Mouse (Mus musculus) hindbrain, embryonic 15.5 days (tissue): Measurements from ENCODE around the gene Pdzd2. TPM values are rescaled to one million over a fixed set of nuclear protein-coding genes. Genes with fewer than 3 reads are reported as not detected.

Experiments used
- ATAC-seq: fragments of 200-750 bp; cut with Nextera tagmentation; 2 replicates; pipeline ENCODE4 v1.8.0; 2017; ENCODE audit warnings: low read depth, moderate number of reproducible peaks, moderate TSS enrichment; ENCODE audit not compliant: low FRiP score
- H3K27ac ChIP-seq: fragments of 300-500 bp; sonication (generic); replicated peaks from 2 replicates; pipeline ENCODE4 v1.5.1; 2015; ENCODE audit warnings: mild to moderate bottlenecking, inconsistent platforms
- H3K27me3 ChIP-seq: fragments of 300-500 bp; sonication (generic); 2 replicates; pipeline ENCODE4 v1.6.1; 2015; ENCODE audit warnings: control low read depth, inconsistent platforms
- H3K36me3 ChIP-seq: fragments of 300-500 bp; sonication (generic); 2 replicates; pipeline ENCODE4 v1.6.1; 2015; ENCODE audit warnings: control low read depth, inconsistent platforms
- H3K4me1 ChIP-seq: fragments of 300-500 bp; sonication (generic); replicated peaks from 2 replicates; pipeline ENCODE4 v1.6.1; 2015; ENCODE audit warnings: control low read depth, inconsistent platforms
- H3K4me2 ChIP-seq: fragments of 300-500 bp; sonication (generic); 2 replicates; pipeline ENCODE4 v1.6.1; 2015; ENCODE audit warnings: moderate library complexity, mild to moderate bottlenecking, inconsistent platforms
- H3K4me3 ChIP-seq: fragments of 300-500 bp; sonication (generic); 2 replicates; pipeline ENCODE4 v1.5.1; 2015; ENCODE audit warnings: mild to moderate bottlenecking, inconsistent platforms
- H3K9ac ChIP-seq: fragments of 300-500 bp; sonication (generic); 2 replicates; pipeline ENCODE4 v1.6.1; 2015; ENCODE audit warnings: inconsistent platforms
- H3K9me3 ChIP-seq: fragments of 300-500 bp; sonication (generic); 2 replicates; pipeline ENCODE4 v1.6.1; 2016; ENCODE audit warnings: control low read depth, inconsistent platforms
- WGBS: fragments of 180-500 bp; shearing (Covaris S2); methylation state at CpG from one replicate; pipeline ENCODE4 v1.1.7; 2015; 5-methylcytosine and 5-hydroxymethylcytosine counted together
- polyA plus RNA-seq: library from polyadenylated mRNA; unstranded; fragments of >200 nt; fragmentation: Nextera tagmentation; extraction: Ambion mirVana; gene quantifications from 2 replicates; pipeline ENCODE4 v1.2.1, GENCODE M21; 2015

Gene Pdzd2
- polyA plus RNA-seq, result 16.8 and 16.9 TPM in 2 replicates

- H3K4me1 ChIP-seq, result peaks cover 18% of the 10 kb centered on the region
- H3K36me3 ChIP-seq, result no peaks in the 10 kb centered on the region
- under 1% methylated on average over 80 of the region's 83 CpGs for WGBS
- peak; percentile 98 for ATAC-seq
- H3K9me3 ChIP-seq, result no peaks in the 10 kb centered on the region
- H3K9ac ChIP-seq, result peak within 1 kb of the TSS; percentile 71
- H3K4me3 ChIP-seq, result peak within 1 kb of the TSS; percentile 81
- peak within 1 kb of the TSS; percentile 88 for H3K27ac ChIP-seq
- H3K27me3 ChIP-seq, result no peaks in the 10 kb centered on the region
- peak within 1 kb of the TSS; percentile 76 for H3K4me2 ChIP-seq
Measured at GRCm38 (mm10) chr15:12739277-12740247, at the start of gene Pdzd2. TSS of gene Pdzd2 (minus strand) at chr15:12739924.

GRCm38 (mm10) chr15:12789406-12789867 lies 49.7 kb upstream of the Pdzd2 start:
- H3K27ac ChIP-seq, result no peak overlapping the region
- 0 out of 2 replicates have a peak, but pooled peaks have one; percentile 34 for ATAC-seq
- no peak overlapping the region for H3K9ac ChIP-seq
- 24% methylated on average over 10 of the region's 10 CpGs for WGBS
- H3K27me3 ChIP-seq, result no peaks in the 10 kb centered on the region
- no peak overlapping the region for H3K4me3 ChIP-seq
- no peaks in the 10 kb centered on the region for H3K9me3 ChIP-seq
- H3K36me3 ChIP-seq, result no peaks in the 10 kb centered on the region
- H3K4me1 ChIP-seq, result 0 out of 2 replicates have a peak, but pooled peaks cover 4% of the 10 kb centered on the region
- peak overlapping the region; percentile 2; the same call in 1 of the 2 replicates for H3K4me2 ChIP-seq

GRCm38 (mm10) chr15:12788536-12788935 lies 48.8 kb upstream of the Pdzd2 start:
- Histone ChIP-seq H3K9ac (no peak overlapping the region), H3K4me1 (0 out of 2 replicates have a peak, but pooled peaks cover 4% of the 10 kb centered on the region), H3K4me2 (no peak overlapping the region), H3K27ac (no peak overlapping the region), H3K36me3 (no peaks in the 10 kb centered on the region), H3K4me3 (no peak overlapping the region), H3K27me3 (no peaks in the 10 kb centered on the region), H3K9me3 (no peaks in the 10 kb centered on the region)
- 85% methylated on average over 5 of the region's 5 CpGs for WGBS
- ATAC-seq, result no peak

- 76% methylated on average over 13 of the region's 16 CpGs for WGBS
- no peak overlapping the region for H3K4me2 ChIP-seq
- H3K36me3 ChIP-seq, result no peaks in the 10 kb centered on the region
- H3K27ac ChIP-seq, result no peak overlapping the region
- H3K27me3 ChIP-seq, result no peaks in the 10 kb centered on the region
- no peak overlapping the region for H3K9ac ChIP-seq
- no peak overlapping the region for H3K4me3 ChIP-seq
- H3K4me1 ChIP-seq, result no peaks in the 10 kb centered on the region
- no peaks in the 10 kb centered on the region for H3K9me3 ChIP-seq
- ATAC-seq, result no peak
Measured at GRCm38 (mm10) chr15:12781729-12782326, 42.1 kb upstream of the Pdzd2 start.

- no peaks in the 10 kb centered on the region for H3K4me1 ChIP-seq
- no peaks in the 10 kb centered on the region for H3K27me3 ChIP-seq
- no peak for ATAC-seq
- no peak overlapping the region for H3K27ac ChIP-seq
- no peak overlapping the region for H3K4me2 ChIP-seq
- H3K4me3 ChIP-seq, result no peak overlapping the region
- WGBS, result 92% methylated on average over 6 of the region's 6 CpGs
- H3K9ac ChIP-seq, result no peak overlapping the region
- no peaks in the 10 kb centered on the region for H3K9me3 ChIP-seq
- no peaks in the 10 kb centered on the region for H3K36me3 ChIP-seq
Measured at GRCm38 (mm10) chr15:12781296-12781695, 41.6 kb upstream of the Pdzd2 start.

GRCm38 (mm10) chr15:12774149-12774753 lies 34.5 kb upstream of the Pdzd2 start:
- WGBS, result 50% methylated on average over 11 of the region's 11 CpGs
- Histone ChIP-seq H3K4me2 (no peak overlapping the region), H3K4me3 (no peak overlapping the region), H3K36me3 (no peaks in the 10 kb centered on the region), H3K27ac (no peak overlapping the region), H3K4me1 (0 out of 2 replicates have a peak, but pooled peaks cover 5% of the 10 kb centered on the region), H3K9ac (no peak overlapping the region), H3K27me3 (no peaks in the 10 kb centered on the region), H3K9me3 (no peaks in the 10 kb centered on the region)
- no peak for ATAC-seq

- H3K4me2 ChIP-seq, result no peak overlapping the region
- no peaks in the 10 kb centered on the region for H3K27me3 ChIP-seq
- no peaks in the 10 kb centered on the region for H3K9me3 ChIP-seq
- no peak for ATAC-seq
- WGBS, result 71% methylated on average over 7 of the region's 7 CpGs
- H3K36me3 ChIP-seq, result no peaks in the 10 kb centered on the region
- no peak overlapping the region for H3K4me3 ChIP-seq
- 0 out of 2 replicates have a peak, but pooled peaks cover 5% of the 10 kb centered on the region for H3K4me1 ChIP-seq
- H3K27ac ChIP-seq, result no peak overlapping the region
- no peak overlapping the region for H3K9ac ChIP-seq
Measured at GRCm38 (mm10) chr15:12770958-12771357, 31.2 kb upstream of the Pdzd2 start.

- 83% methylated on average over 4 of the region's 4 CpGs for WGBS
Measured at GRCm38 (mm10) chr15:12766848-12767247, 27.1 kb upstream of the Pdzd2 start.

GRCm38 (mm10) chr15:12763147-12763546 lies 23.4 kb upstream of the Pdzd2 start:
- Histone ChIP-seq H3K9me3 (no peaks in the 10 kb centered on the region), H3K4me3 (no peak overlapping the region), H3K4me2 (no peak overlapping the region), H3K4me1 (no peaks in the 10 kb centered on the region), H3K27me3 (no peaks in the 10 kb centered on the region), H3K9ac (no peak overlapping the region), H3K36me3 (no peaks in the 10 kb centered on the region), H3K27ac (no peak overlapping the region)
- no peak for ATAC-seq
- 69% methylated on average over 10 of the region's 10 CpGs for WGBS

More at GRCm38 (mm10) chr15:12766848-12767247, 27.1 kb upstream of the Pdzd2 start:
- Histone ChIP-seq H3K9me3 (no peaks in the 10 kb centered on the region), H3K4me2 (no peak overlapping the region), H3K4me1 (no peaks in the 10 kb centered on the region), H3K9ac (no peak overlapping the region), H3K4me3 (no peak overlapping the region), H3K27me3 (no peaks in the 10 kb centered on the region), H3K27ac (no peak overlapping the region), H3K36me3 (no peaks in the 10 kb centered on the region)
- no peak for ATAC-seq

- no peaks in the 10 kb centered on the region for H3K27me3 ChIP-seq
- ATAC-seq, result no peak
- H3K27ac ChIP-seq, result no peak overlapping the region
- no peaks in the 10 kb centered on the region for H3K4me1 ChIP-seq
- no peak overlapping the region for H3K9ac ChIP-seq
- no peaks in the 10 kb centered on the region for H3K36me3 ChIP-seq
- H3K4me2 ChIP-seq, result no peak overlapping the region
- no peaks in the 10 kb centered on the region for H3K9me3 ChIP-seq
- no peak overlapping the region for H3K4me3 ChIP-seq
- WGBS, result 67% methylated on average over 11 of the region's 11 CpGs
Measured at GRCm38 (mm10) chr15:12762258-12762913, 22.7 kb upstream of the Pdzd2 start.

- 75% methylated on average over 6 of the region's 6 CpGs for WGBS
- no peaks in the 10 kb centered on the region for H3K9me3 ChIP-seq
- H3K27ac ChIP-seq, result no peak overlapping the region
- H3K9ac ChIP-seq, result no peak overlapping the region
- H3K4me3 ChIP-seq, result no peak overlapping the region
- no peak overlapping the region for H3K4me2 ChIP-seq
- H3K36me3 ChIP-seq, result no peaks in the 10 kb centered on the region
- ATAC-seq, result no peak
- no peaks in the 10 kb centered on the region for H3K27me3 ChIP-seq
- H3K4me1 ChIP-seq, result no peaks in the 10 kb centered on the region
Measured at GRCm38 (mm10) chr15:12760747-12761146, 21.0 kb upstream of the Pdzd2 start.
